Mouse (Mus musculus): ENCODE results near the gene Gas2l3.

- no peak for TF ChIP-seq MEF2A (IDR thresholded peaks at IDR 0.05; ENCODE audit: extremely low read depth, insufficient replicate concordance, low read depth, low read length, poor library complexity, severe bottlenecking)
- TF ChIP-seq KAT2A (conservative IDR thresholded peaks at IDR 0.05; ENCODE audit: low read depth, low read length): no peak
- TF ChIP-seq SMC3 (IDR thresholded peaks at IDR 0.05; ENCODE audit: low read depth, low read length): no peak
- TF ChIP-seq E2F4 (IDR thresholded peaks at IDR 0.05; ENCODE audit: borderline replicate concordance, low read depth, low read length): no peak
- no peak for TF ChIP-seq TCF12 (IDR thresholded peaks at IDR 0.05; ENCODE audit: low read depth, low read length)
- TF ChIP-seq ZNF384 (IDR thresholded peaks at IDR 0.05; ENCODE audit: low read depth, low read length): no peak
- TF ChIP-seq POLR2A (IDR thresholded peaks at IDR 0.05; ENCODE audit: control insufficient read depth in 1 of 2, insufficient read depth in 1 of 2, low read depth in 1 of 2, low read length in 2 of 2, poor library complexity in 1 of 2): no peak
- no peak for TF ChIP-seq ZC3H11A (IDR thresholded peaks at IDR 0.05; ENCODE audit: low read depth, low read length)
- no peak for TF ChIP-seq GATA1 (IDR thresholded peaks at IDR 0.05; ENCODE audit: low read depth, low read length)
- no peak for TF ChIP-seq RCOR1 (IDR thresholded peaks at IDR 0.05; ENCODE audit: low read depth, low read length)
- TF ChIP-seq ZMIZ1 (IDR thresholded peaks at IDR 0.05; ENCODE audit: low read depth, low read length): no peak
- TF ChIP-seq MAX (IDR thresholded peaks at IDR 0.05; ENCODE audit: low read length): no peak
- no peak for TF ChIP-seq BHLHE40 (IDR thresholded peaks at IDR 0.05; ENCODE audit: borderline replicate concordance, low read depth, low read length)
These were observed 13.0 kb downstream of the Gas2l3 start for GRCm38 (mm10) chr10:89430751-89431150.

Data from MEL (cell line).